Mouse (Mus musculus) adrenal gland, adult 2 months (tissue): ENCODE measurements around the gene Rslcan18. TPM values are rescaled to one million over a fixed set of nuclear protein-coding genes. Genes with fewer than 3 reads are reported as not detected.

Source experiments
- polyA plus RNA-seq: library from polyadenylated mRNA; depleted of rRNA; stranded (reverse); fragments of >200 nt; gene quantifications from 2 replicates; pipeline ENCODE4 v1.2.3, GENCODE M21; 2012; rRNA removed
- total RNA-seq, 2 experiments: library from RNA; stranded (reverse); gene quantifications; 2 replicates each; pipeline ENCODE4 v1.2.3; 2021

Rslcan18 gene
- total and polyA plus RNA-seq, 3 experiments, result 0.06 to 2.0 (median 0.52) TPM

Other genes starting within 250 kb of the Rslcan18 start
- 1 to 10 TPM; 1.6 to 2.6 TPM for gene Gm10767, start 211.3 kb downstream of the Rslcan18 start, total RNA-seq
- gene Gm10767, start 211.3 kb downstream of the Rslcan18 start, polyA plus RNA-seq, result 0.10 and 0.28 TPM in 2 replicates
- 1 to 10 TPM; 2.0 to 2.2 TPM for gene Zfp712, start 55.1 kb downstream of the Rslcan18 start, total RNA-seq
- 0.02 and 0.04 TPM in 2 replicates for gene Zfp712, start 55.1 kb downstream of the Rslcan18 start, polyA plus RNA-seq
- gene Zfp708, start 18.3 kb downstream of the Rslcan18 start, total RNA-seq, result under 1 TPM; 0.29 to 0.79 TPM
- gene Zfp708, start 18.3 kb downstream of the Rslcan18 start, polyA plus RNA-seq, result not detected in 2 replicates
- 1 to 10 TPM; 6.2 to 7.2 TPM for gene Gm28557, start 7.7 kb downstream of the Rslcan18 start, total RNA-seq
- gene Gm28557, start 7.7 kb downstream of the Rslcan18 start, polyA plus RNA-seq, result 0.67 and 0.73 TPM in 2 replicates
- gene Zfp759, start 5.4 kb upstream of the Rslcan18 start, total RNA-seq, result 1 to 10 TPM; 4.1 to 4.7 TPM
- 0.03 TPM in 1 of 2 replicates, not detected in the other for gene Zfp759, start 5.4 kb upstream of the Rslcan18 start, polyA plus RNA-seq
- gene Rsl1, start 56.9 kb upstream of the Rslcan18 start, total RNA-seq, result 1 to 10 TPM; 5.6 to 6.0 TPM
- gene Rsl1, start 56.9 kb upstream of the Rslcan18 start, polyA plus RNA-seq, result 0.36 and 0.73 TPM in 2 replicates
- 1 to 10 TPM; 1.9 to 2.4 TPM for gene Zfp455, start 78.2 kb upstream of the Rslcan18 start, total RNA-seq
- gene Zfp455, start 78.2 kb upstream of the Rslcan18 start, polyA plus RNA-seq, result not detected in 2 replicates
- 1 to 10 TPM; 3.4 to 3.6 TPM for gene Zfp458, start 162.2 kb upstream of the Rslcan18 start, total RNA-seq
- 0.09 and 0.13 TPM in 2 replicates for gene Zfp458, start 162.2 kb upstream of the Rslcan18 start, polyA plus RNA-seq
- 1 to 10 TPM; 3.3 to 4.6 TPM for gene Zfp457, start 190.2 kb upstream of the Rslcan18 start, total RNA-seq
- 0.15 and 0.73 TPM in 2 replicates for gene Zfp457, start 190.2 kb upstream of the Rslcan18 start, polyA plus RNA-seq
- 1 to 10 TPM; 3.8 to 5.7 TPM for gene Zfp595, start 216.3 kb upstream of the Rslcan18 start, total RNA-seq
- 0.10 and 0.12 TPM in 2 replicates for gene Zfp595, start 216.3 kb upstream of the Rslcan18 start, polyA plus RNA-seq
- gene Gm28044, start 244.3 kb upstream of the Rslcan18 start, total RNA-seq, result 1 to 10 TPM; 1.2 to 1.8 TPM
- not detected in 2 replicates for gene Gm28044, start 244.3 kb upstream of the Rslcan18 start, polyA plus RNA-seq
- 1 to 10 TPM; 2.6 to 2.8 TPM for gene Zfp953, start 244.3 kb upstream of the Rslcan18 start, total RNA-seq
- 0.04 and 0.06 TPM in 2 replicates for gene Zfp953, start 244.3 kb upstream of the Rslcan18 start, polyA plus RNA-seq